Mouse (Mus musculus): ENCODE results near the gene Jak1. TPM values are rescaled to one million over a fixed set of nuclear protein-coding genes. Genes with fewer than 3 reads are reported as not detected.

The Jak1 gene
- total RNA-seq (2023): 100 to 1,000 TPM; 151 to 179 TPM

DNA sequence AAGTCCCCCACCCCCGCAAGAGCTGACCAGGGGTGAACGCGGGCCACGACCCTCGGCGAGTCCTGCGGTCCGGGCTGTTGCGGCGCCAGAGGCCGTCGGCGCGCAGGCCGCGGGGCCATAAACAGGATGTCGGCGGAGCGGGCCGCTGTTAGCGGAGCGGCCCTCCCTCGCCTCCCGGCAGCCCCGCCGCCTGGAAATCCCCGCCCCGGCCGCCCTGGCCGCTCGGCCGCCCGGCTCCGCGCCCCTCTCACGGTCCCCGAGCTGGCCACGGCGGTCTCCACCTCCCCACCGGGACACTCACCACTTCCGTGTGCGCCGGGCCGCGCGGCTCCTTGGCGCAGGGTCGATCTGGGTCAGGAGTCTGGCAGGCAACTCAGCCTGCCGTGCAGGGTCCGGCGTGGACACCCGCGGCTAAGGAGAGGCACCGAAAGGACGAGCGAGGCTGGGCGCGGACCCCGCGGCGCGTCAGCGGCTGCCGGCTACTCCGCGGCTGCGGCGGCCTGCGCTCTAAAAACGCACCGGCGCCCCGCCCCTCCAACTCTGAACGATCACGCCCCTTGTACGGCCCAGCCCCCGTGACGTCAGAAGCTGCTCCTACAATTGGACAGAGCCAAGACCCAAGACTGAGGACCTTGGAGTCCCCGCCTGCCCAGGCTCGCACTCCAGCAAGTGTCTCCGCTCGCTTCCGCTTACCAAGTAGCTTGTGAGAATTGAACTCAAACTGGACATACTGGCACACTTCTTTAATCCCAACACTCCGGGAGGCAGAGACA lies at the start of gene Jak1:
TSS of gene Jak1 (minus strand) at position 542 of the 773 bp plus-strand sequence.

Other genes with a start within 250 kb of the Jak1 start
- gene Gm10577, start 244.6 kb downstream of the Jak1 start, total RNA-seq (2023): not detected
- gene Raver2, start 196.3 kb downstream of the Jak1 start, total RNA-seq (2023): not detected
- gene Ak4, start 154.0 kb upstream of the Jak1 start, total RNA-seq (2023): 1 to 10 TPM in 1 of 2 experiments, under 1 TPM in 1; 0.46 to 1.3 TPM
- 1 to 10 TPM; 4.5 TPM for gene Dnajc6, start 231.4 kb upstream of the Jak1 start, total RNA-seq (2023)